Mouse (Mus musculus) cerebellum, postnatal 36 days (tissue): ENCODE measurements around the gene 3830417A13Rik.

Experiments used
- DNase-seq, 2 experiments: peaks; one replicate each; pipeline ENCODE4 v3.0.0; 2021 to 2022; ENCODE audit warnings: mixed read lengths in 2 of 2

The 3830417A13Rik gene

GRCm38 (mm10) chrX:64173248-64173647 is at the start of gene 3830417A13Rik:
Gene 3830417A13Rik (plus strand): TSS chrX:64173548.
- no peak for DNase-seq

GRCm38 (mm10) chrX:64152098-64152497 is 21.2 kb upstream of the 3830417A13Rik start, which contains the start of gene Gm6760:
Gene Gm6760 (minus strand): TSS chrX:64152198.
- no peak for DNase-seq

GRCm38 (mm10) chrX:64181246-64181645 is 7.9 kb downstream of the 3830417A13Rik start:
- DNase-seq, result no peak
